Mouse (Mus musculus): ENCODE measurements around the gene Gpr158. TPM values are rescaled to one million over a fixed set of nuclear protein-coding genes. Genes with fewer than 3 reads are reported as not detected.

Gpr158 gene
- under 1 TPM in 1 of 2 experiments, not detected in 1; 0.02 TPM for polyA plus RNA-seq (2017; shearing (Covaris generic))

DNA sequence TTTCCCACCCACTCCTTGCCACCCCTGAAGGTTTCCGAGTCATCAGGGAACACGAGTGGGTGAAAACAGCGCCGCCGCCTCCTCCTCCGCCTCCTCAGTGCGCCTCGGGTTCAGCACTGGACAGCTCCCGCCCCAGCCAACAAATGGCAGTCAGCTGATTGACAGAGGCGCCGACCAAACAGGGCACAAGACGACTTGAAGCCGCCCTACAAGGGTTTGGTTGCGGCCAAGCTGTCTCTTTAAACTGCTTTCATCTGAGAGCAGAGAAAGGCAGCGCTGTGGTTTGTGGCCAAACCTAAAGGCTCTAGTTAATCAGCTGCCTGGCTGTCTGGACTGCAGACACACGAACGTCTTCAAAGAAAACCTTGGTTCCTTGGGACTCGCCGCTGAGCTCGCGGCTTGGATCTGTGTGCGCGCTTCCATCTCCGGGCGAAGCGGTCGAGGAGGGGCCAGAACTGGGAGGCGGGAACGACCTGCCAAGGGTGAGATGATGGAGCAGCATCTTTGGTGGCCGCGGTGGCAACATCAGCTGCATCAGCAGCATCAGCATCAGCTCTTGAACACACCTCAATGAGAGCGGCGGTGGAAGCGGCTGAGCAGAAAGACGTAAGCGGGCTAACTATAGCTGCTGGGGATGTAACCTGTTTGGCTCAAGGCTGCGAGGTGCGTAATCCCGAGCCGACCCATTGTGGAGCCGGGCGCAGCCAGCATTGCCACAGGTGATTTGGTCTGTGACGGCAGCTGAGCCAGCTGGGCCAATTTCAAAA is at the start of gene Gpr158:
TSS of gene Gpr158 (plus strand) at position 198 of the 767 bp plus-strand sequence.

Other genes with a start within 250 kb of the Gpr158 start
- gene Enkur, start 162.2 kb upstream of the Gpr158 start, polyA plus RNA-seq (2017; shearing (Covaris generic)), result under 1 TPM; 0.39 to 0.92 TPM
- gene Thnsl1, start 161.8 kb upstream of the Gpr158 start, polyA plus RNA-seq (2017; shearing (Covaris generic)), result 1 to 10 TPM; 2.5 to 4.6 TPM